Mouse (Mus musculus) neural tube, embryonic 11.5 days (tissue): ENCODE measurements around the gene Brd3os. TPM values are rescaled to one million over a fixed set of nuclear protein-coding genes. Genes with fewer than 3 reads are reported as not detected.

Experiments used
- ATAC-seq: fragments of 200-750 bp; cut with Nextera tagmentation; 2 replicates; pipeline ENCODE4 v1.8.0; 2017; ENCODE audit warnings: moderate number of reproducible peaks, mild to moderate bottlenecking, moderate TSS enrichment, moderate library complexity; ENCODE audit not compliant: insufficient read depth, low FRiP score, low TSS enrichment
- DNase-seq: peaks from one replicate; pipeline ENCODE4 v3.0.0-alpha.2; 2015; ENCODE audit warnings: low spot score
- H3K27ac ChIP-seq: fragments of 300-500 bp; sonication (generic); 2 replicates; pipeline ENCODE4 v1.5.1; 2014; ENCODE audit warnings: low read depth, mild to moderate bottlenecking, low read length
- H3K27me3 ChIP-seq: fragments of 300-500 bp; sonication (generic); 2 replicates; pipeline ENCODE4 v1.6.1; 2014; ENCODE audit warnings: mild to moderate bottlenecking, low read length, mixed read lengths; ENCODE audit not compliant: control insufficient read depth, insufficient read depth
- H3K36me3 ChIP-seq: fragments of 300-500 bp; sonication (generic); 2 replicates; pipeline ENCODE4 v1.6.1; 2014; ENCODE audit warnings: mild to moderate bottlenecking, low read length, moderate library complexity, mixed read lengths; ENCODE audit not compliant: control insufficient read depth, insufficient read depth
- H3K4me1 ChIP-seq: fragments of 300-500 bp; sonication (generic); 2 replicates; pipeline ENCODE4 v1.6.1; 2014; ENCODE audit warnings: low read length, mixed read lengths; ENCODE audit not compliant: control insufficient read depth, insufficient read depth
- H3K4me2 ChIP-seq: fragments of 300-500 bp; sonication (generic); 2 replicates; pipeline ENCODE4 v1.6.1; 2014; ENCODE audit warnings: low read depth, mild to moderate bottlenecking, moderate library complexity
- H3K4me3 ChIP-seq: fragments of 300-500 bp; sonication (generic); 2 replicates; pipeline ENCODE4 v1.5.1; 2014; ENCODE audit warnings: low read depth, low read length
- H3K9ac ChIP-seq: fragments of 300-500 bp; sonication (generic); 2 replicates; pipeline ENCODE4 v1.6.1; 2014; ENCODE audit warnings: mild to moderate bottlenecking, low read length
- H3K9me3 ChIP-seq: fragments of 300-500 bp; sonication (generic); 2 replicates; pipeline ENCODE4 v1.6.1; 2016; ENCODE audit warnings: low read length; ENCODE audit not compliant: control insufficient read depth
- WGBS: fragments of 180-500 bp; shearing (Covaris S2); extraction: QIAGEN DNeasy Blood & Tissue Kit; methylation state at CpG from one replicate; pipeline ENCODE4 v1.1.7; 2014; 5-methylcytosine and 5-hydroxymethylcytosine counted together
- polyA plus RNA-seq: library from polyadenylated mRNA; unstranded; fragments of >200 nt; fragmentation: Nextera tagmentation; extraction: Ambion mirVana; gene quantifications from 2 replicates; pipeline ENCODE4 v1.2.1, GENCODE M21; 2014

Brd3os gene
- polyA plus RNA-seq, 1 experiment from 2014 or later, result 15.8 TPM

GRCm38 (mm10) chr2:27479821-27480220 lies 37.7 kb downstream of the Brd3os start:
- no peak for ATAC-seq

GRCm38 (mm10) chr2:27480367-27480766 lies 38.2 kb downstream of the Brd3os start:
- Histone ChIP-seq H3K27me3 (no peaks in the 10 kb centered on the region), H3K4me2 (no peak overlapping the region), H3K27ac (no peak overlapping the region), H3K4me1 (no peaks in the 10 kb centered on the region; the same call in 1 of the 2 replicates), H3K9ac (no peak overlapping the region), H3K9me3 (no peaks in the 10 kb centered on the region), H3K36me3 (no peaks in the 10 kb centered on the region), H3K4me3 (no peak overlapping the region)
- ATAC-seq (no peak), DNase-seq (no peak)
- 74% methylated on average over 4 of the region's 4 CpGs for WGBS

More at GRCm38 (mm10) chr2:27479821-27480220, 37.7 kb downstream of the Brd3os start:
- no peak for DNase-seq
- Histone ChIP-seq H3K4me1 (no peaks in the 10 kb centered on the region; the same call in 1 of the 2 replicates), H3K4me2 (no peak overlapping the region), H3K36me3 (no peaks in the 10 kb centered on the region), H3K9me3 (no peaks in the 10 kb centered on the region), H3K27me3 (no peaks in the 10 kb centered on the region), H3K4me3 (no peak overlapping the region), H3K27ac (no peak overlapping the region), H3K9ac (no peak overlapping the region)
- 76% methylated on average over 4 of the region's 4 CpGs for WGBS

GRCm38 (mm10) chr2:27482265-27482861 lies 40.2 kb downstream of the Brd3os start:
- Histone ChIP-seq H3K27ac (no peak overlapping the region), H3K4me2 (no peak overlapping the region), H3K4me3 (no peak overlapping the region), H3K36me3 (no peaks in the 10 kb centered on the region), H3K9me3 (no peaks in the 10 kb centered on the region), H3K4me1 (no peaks in the 10 kb centered on the region), H3K27me3 (no peaks in the 10 kb centered on the region), H3K9ac (no peak overlapping the region)
- ATAC-seq, result no peak
- DNase-seq, result no peak
- 82% methylated on average over 7 of the region's 7 CpGs for WGBS

GRCm38 (mm10) chr2:27486725-27487124 lies 44.6 kb downstream of the Brd3os start:
- H3K27me3 ChIP-seq, result no peaks in the 10 kb centered on the region
- H3K4me1 ChIP-seq, result no peaks in the 10 kb centered on the region
- no peak overlapping the region for H3K4me2 ChIP-seq
- no peak overlapping the region for H3K9ac ChIP-seq
- no peaks in the 10 kb centered on the region for H3K36me3 ChIP-seq
- WGBS, result 78% methylated on average over 4 of the region's 4 CpGs
- DNase-seq, result no peak
- no peaks in the 10 kb centered on the region for H3K9me3 ChIP-seq
- no peak for ATAC-seq
- no peak overlapping the region for H3K4me3 ChIP-seq
- H3K27ac ChIP-seq, result no peak overlapping the region

- Histone ChIP-seq H3K9ac (no peak overlapping the region), H3K9me3 (no peaks in the 10 kb centered on the region), H3K36me3 (no peaks in the 10 kb centered on the region), H3K4me2 (no peak overlapping the region), H3K4me1 (no peaks in the 10 kb centered on the region), H3K4me3 (no peak overlapping the region), H3K27me3 (no peaks in the 10 kb centered on the region), H3K27ac (no peak overlapping the region)
- ATAC-seq (no peak), DNase-seq (no peak)
- 93% methylated on average over 3 of the region's 4 CpGs for WGBS
Measured at GRCm38 (mm10) chr2:27487336-27488049, 45.4 kb downstream of the Brd3os start.

GRCm38 (mm10) chr2:27488362-27488761 lies 46.2 kb downstream of the Brd3os start:
- Histone ChIP-seq H3K36me3 (no peaks in the 10 kb centered on the region), H3K4me3 (no peak overlapping the region), H3K9me3 (no peaks in the 10 kb centered on the region), H3K27me3 (no peaks in the 10 kb centered on the region), H3K4me1 (no peaks in the 10 kb centered on the region), H3K27ac (no peak overlapping the region), H3K4me2 (no peak overlapping the region), H3K9ac (no peak overlapping the region)
- DNase-seq (no peak), ATAC-seq (no peak)
- 94% methylated on average over 1 of the region's 1 CpGs for WGBS

- 87% methylated on average over 2 of the region's 2 CpGs for WGBS
- Histone ChIP-seq H3K4me3 (no peak overlapping the region), H3K4me2 (no peak overlapping the region), H3K9ac (no peak overlapping the region), H3K36me3 (no peaks in the 10 kb centered on the region), H3K9me3 (no peaks in the 10 kb centered on the region), H3K27me3 (no peaks in the 10 kb centered on the region), H3K4me1 (no peaks in the 10 kb centered on the region), H3K27ac (no peak overlapping the region)
- ATAC-seq (no peak), DNase-seq (no peak)
Measured at GRCm38 (mm10) chr2:27490939-27491338, 48.8 kb downstream of the Brd3os start.
